Mouse (Mus musculus) left cerebral cortex, adult 8-10 months (tissue): ENCODE measurements at regions not wholly inside any gene's neighbourhood (a gene's known extent, or its start where the extent isn't known, plus 50 kb on each side); places are given as distances from the start of the nearest gene placed in this dataset.

ENCODE experiments used
- DNase-seq, 2 experiments: peaks; one replicate each; pipeline ENCODE4 v3.0.0; 2022; ENCODE audit warnings: low spot score in 2 of 2

- DNase-seq = no peak
These were observed 254.5 kb downstream of the Cog6 start for GRCm38 (mm10) chr3:52762549-52762948.

GRCm38 (mm10) chr3:52759846-52760245 is 257.2 kb downstream of the Cog6 start:
- no peak for DNase-seq

GRCm38 (mm10) chr3:52758561-52758960 is 258.5 kb downstream of the Cog6 start:
- DNase-seq = no peak

GRCm38 (mm10) chr3:52756816-52757215 is 260.2 kb downstream of the Cog6 start:
- DNase-seq = no peak

- DNase-seq = no peak
These were observed 261.0 kb downstream of the Cog6 start for GRCm38 (mm10) chr3:52756006-52756405.

- no peak for DNase-seq
These were observed 262.1 kb downstream of the Cog6 start for GRCm38 (mm10) chr3:52754978-52755377.

- no peak for DNase-seq
These were observed 262.6 kb downstream of the Cog6 start for GRCm38 (mm10) chr3:52754401-52754800.

- no peak for DNase-seq
These were observed 270.1 kb downstream of the Cog6 start for GRCm38 (mm10) chr3:52746917-52747316.

- DNase-seq = no peak
These were observed 272.7 kb downstream of the Cog6 start for GRCm38 (mm10) chr3:52744334-52744733.

- no peak for DNase-seq
These were observed 276.5 kb downstream of the Cog6 start for GRCm38 (mm10) chr3:52740466-52741026.

GRCm38 (mm10) chr3:52739526-52739925 is 277.5 kb downstream of the Cog6 start:
- no peak for DNase-seq

- no peak for DNase-seq
These were observed 278.7 kb downstream of the Cog6 start for GRCm38 (mm10) chr3:52738386-52738785.

GRCm38 (mm10) chr3:52735939-52736338 is 281.1 kb downstream of the Cog6 start:
- DNase-seq = no peak

GRCm38 (mm10) chr3:52731941-52732340 is 285.1 kb downstream of the Cog6 start:
- no peak for DNase-seq

- DNase-seq = no peak
These were observed 285.5 kb downstream of the Cog6 start for GRCm38 (mm10) chr3:52731491-52731890.

- DNase-seq = no peak
These were observed 287.3 kb downstream of the Cog6 start for GRCm38 (mm10) chr3:52729731-52730130.

- DNase-seq = no peak
These were observed 288.2 kb downstream of the Cog6 start for GRCm38 (mm10) chr3:52728860-52729259.

GRCm38 (mm10) chr3:52728426-52728825 is 288.6 kb downstream of the Cog6 start:
- no peak for DNase-seq

GRCm38 (mm10) chr3:52724354-52724753 is 292.7 kb downstream of the Cog6 start:
- no peak for DNase-seq

GRCm38 (mm10) chr3:52722946-52723345 is 294.1 kb downstream of the Cog6 start:
- DNase-seq = no peak

GRCm38 (mm10) chr3:52719181-52719580 is 297.9 kb downstream of the Cog6 start:
- DNase-seq = no peak

- DNase-seq = no peak
These were observed 299.7 kb downstream of the Cog6 start for GRCm38 (mm10) chr3:52717324-52717723.

- no peak for DNase-seq
These were observed 304.9 kb downstream of the Cog6 start for GRCm38 (mm10) chr3:52712151-52712550.

GRCm38 (mm10) chr3:52711133-52711532 is 305.9 kb downstream of the Cog6 start:
- DNase-seq = no peak
